Mouse (Mus musculus): ENCODE data around the gene Art3. TPM values are rescaled to one million over a fixed set of nuclear protein-coding genes. Genes with fewer than 3 reads are reported as not detected.

The Art3 gene
- polyA plus RNA-seq, 1 experiment from 2014 or later: 65.5 TPM

GRCm38 (mm10) chr5:92402816-92403215 is 71.2 kb downstream of the Art3 start:
- no peak for ATAC-seq (replicated peaks; ENCODE audit: insufficient number of reproducible peaks, insufficient read depth, low FRiP score, low read depth)
- Histone ChIP-seq H3K9me3 (replicated peaks) (no peaks in the 10 kb centered on the region), H3K9ac (no peak overlapping the region), H3K36me3 (no peaks in the 10 kb centered on the region), H3K4me1 (replicated peaks) (peaks cover 3% of the 10 kb centered on the region; the same call in 1 of the 2 replicates), H3K27ac (no peak overlapping the region), H3K4me2 (no peak overlapping the region), H3K27me3 (no peaks in the 10 kb centered on the region), H3K4me3 (no peak overlapping the region)
- 63% methylated on average over 9 of the region's 9 CpGs for WGBS

GRCm38 (mm10) chr5:92403562-92404399 is 72.2 kb downstream of the Art3 start:
- 73% methylated on average over 10 of the region's 10 CpGs for WGBS

GRCm38 (mm10) chr5:92404400-92404678 is 72.7 kb downstream of the Art3 start:
- Histone ChIP-seq H3K27ac (no peak overlapping the region), H3K4me3 (no peak overlapping the region), H3K9ac (no peak overlapping the region), H3K27me3 (no peaks in the 10 kb centered on the region), H3K36me3 (no peaks in the 10 kb centered on the region), H3K9me3 (replicated peaks) (no peaks in the 10 kb centered on the region), H3K4me2 (no peak overlapping the region), H3K4me1 (replicated peaks) (no peaks in the 10 kb centered on the region; the same call in 1 of the 2 replicates)
- no peak for ATAC-seq (replicated peaks; ENCODE audit: insufficient number of reproducible peaks, insufficient read depth, low FRiP score, low read depth)
- WGBS: 69% methylated on average over 2 of the region's 2 CpGs

More at GRCm38 (mm10) chr5:92403562-92404399, 72.2 kb downstream of the Art3 start:
- ATAC-seq (replicated peaks; ENCODE audit: insufficient number of reproducible peaks, insufficient read depth, low FRiP score, low read depth): no peak
- no peaks in the 10 kb centered on the region for H3K36me3 ChIP-seq
- no peaks in the 10 kb centered on the region; the same call in 1 of the 2 replicates for H3K4me1 ChIP-seq (replicated peaks)
- no peaks in the 10 kb centered on the region for H3K9me3 ChIP-seq (replicated peaks)
- no peak overlapping the region for H3K4me3 ChIP-seq
- H3K27ac ChIP-seq: no peak overlapping the region
- H3K4me2 ChIP-seq: no peak overlapping the region
- H3K27me3 ChIP-seq: no peaks in the 10 kb centered on the region
- H3K9ac ChIP-seq: no peak overlapping the region

GRCm38 (mm10) chr5:92409361-92410155 is 77.9 kb downstream of the Art3 start:
- 59% methylated on average over 9 of the region's 9 CpGs for WGBS
- H3K4me3 ChIP-seq: no peak overlapping the region
- H3K4me1 ChIP-seq (replicated peaks): peaks cover 6% of the 10 kb centered on the region; the same call in 1 of the 2 replicates
- peaks cover 4% of the 10 kb centered on the region for H3K36me3 ChIP-seq
- no peak for ATAC-seq (replicated peaks; ENCODE audit: insufficient number of reproducible peaks, insufficient read depth, low FRiP score, low read depth)
- no peak overlapping the region for H3K9ac ChIP-seq
- H3K27ac ChIP-seq: 0 out of 2 replicates have a peak overlapping the region, but pooled peaks have one; percentile 16
- H3K4me2 ChIP-seq: no peak overlapping the region
- H3K9me3 ChIP-seq (replicated peaks): no peaks in the 10 kb centered on the region
- no peaks in the 10 kb centered on the region for H3K27me3 ChIP-seq

DNA sequence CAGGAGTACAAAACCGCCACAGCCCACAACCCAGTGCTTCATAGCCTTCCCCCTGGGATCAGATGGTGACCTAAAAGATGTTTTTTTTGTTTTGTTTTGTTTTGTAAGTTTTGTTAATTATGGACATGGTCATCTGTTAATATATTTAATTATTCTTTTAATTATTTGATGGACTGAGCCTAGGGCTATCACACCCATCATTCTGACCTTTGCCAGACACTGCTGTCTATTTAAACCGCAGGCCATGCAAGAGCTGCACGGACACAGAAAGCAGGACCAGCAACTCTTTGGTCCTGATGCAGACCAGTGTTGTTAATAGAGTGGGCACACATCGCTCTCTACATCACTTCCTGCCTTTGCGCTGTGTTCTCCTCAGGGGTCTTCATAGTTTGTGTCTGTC is 78.9 kb downstream of the Art3 start:
- Histone ChIP-seq H3K36me3 (peaks cover 12% of the 10 kb centered on the region), H3K4me3 (no peak overlapping the region), H3K27me3 (no peaks in the 10 kb centered on the region), H3K9ac (no peak overlapping the region), H3K4me2 (no peak overlapping the region), H3K27ac (no peak overlapping the region), H3K9me3 (replicated peaks) (no peaks in the 10 kb centered on the region), H3K4me1 (replicated peaks) (peaks cover 6% of the 10 kb centered on the region; the same call in 1 of the 2 replicates)
- ATAC-seq (replicated peaks; ENCODE audit: insufficient number of reproducible peaks, insufficient read depth, low FRiP score, low read depth): no peak
- 85% methylated on average over 5 of the region's 5 CpGs for WGBS

- 53% methylated on average over 7 of the region's 7 CpGs for WGBS
- Histone ChIP-seq H3K27me3 (no peaks in the 10 kb centered on the region), H3K4me2 (no peak overlapping the region), H3K9me3 (replicated peaks) (no peaks in the 10 kb centered on the region), H3K4me3 (no peak overlapping the region), H3K27ac (no peak overlapping the region), H3K9ac (no peak overlapping the region), H3K36me3 (peaks cover 18% of the 10 kb centered on the region), H3K4me1 (replicated peaks) (peaks cover 6% of the 10 kb centered on the region; the same call in 1 of the 2 replicates)
- no peak for ATAC-seq (replicated peaks; ENCODE audit: insufficient number of reproducible peaks, insufficient read depth, low FRiP score, low read depth)
Observed at GRCm38 (mm10) chr5:92411461-92412140, 80.0 kb downstream of the Art3 start.

GRCm38 (mm10) chr5:92413271-92413981 is 81.8 kb downstream of the Art3 start:
- no peak overlapping the region for H3K4me2 ChIP-seq
- WGBS: 83% methylated on average over 11 of the region's 11 CpGs
- no peak for ATAC-seq (replicated peaks; ENCODE audit: insufficient number of reproducible peaks, insufficient read depth, low FRiP score, low read depth)
- no peaks in the 10 kb centered on the region for H3K27me3 ChIP-seq
- H3K4me3 ChIP-seq: no peak overlapping the region
- H3K9ac ChIP-seq: no peak overlapping the region
- H3K36me3 ChIP-seq: peaks cover 34% of the 10 kb centered on the region
- H3K27ac ChIP-seq: no peak overlapping the region
- no peaks in the 10 kb centered on the region for H3K9me3 ChIP-seq (replicated peaks)
- H3K4me1 ChIP-seq (replicated peaks): peaks cover 6% of the 10 kb centered on the region; the same call in 1 of the 2 replicates

- peaks cover 39% of the 10 kb centered on the region for H3K36me3 ChIP-seq
- no peak overlapping the region for H3K4me3 ChIP-seq
- no peaks in the 10 kb centered on the region for H3K9me3 ChIP-seq (replicated peaks)
- no peak overlapping the region for H3K4me2 ChIP-seq
- H3K27ac ChIP-seq: no peak overlapping the region
- no peaks in the 10 kb centered on the region for H3K27me3 ChIP-seq
- no peak overlapping the region for H3K9ac ChIP-seq
- H3K4me1 ChIP-seq (replicated peaks): peaks cover 6% of the 10 kb centered on the region; the same call in 1 of the 2 replicates
- no peak for ATAC-seq (replicated peaks; ENCODE audit: insufficient number of reproducible peaks, insufficient read depth, low FRiP score, low read depth)
- 81% methylated on average over 8 of the region's 8 CpGs for WGBS
Observed at GRCm38 (mm10) chr5:92413982-92414375, 82.4 kb downstream of the Art3 start.

GRCm38 (mm10) chr5:92424126-92424525 is 92.5 kb downstream of the Art3 start:
- Histone ChIP-seq H3K4me2 (no peak overlapping the region), H3K9me3 (replicated peaks) (no peaks in the 10 kb centered on the region), H3K27ac (no peak overlapping the region), H3K27me3 (no peaks in the 10 kb centered on the region), H3K36me3 (peaks cover 83% of the 10 kb centered on the region), H3K4me3 (no peak overlapping the region), H3K4me1 (replicated peaks) (no peaks in the 10 kb centered on the region), H3K9ac (no peak overlapping the region)
- 92% methylated on average over 11 of the region's 11 CpGs for WGBS
- no peak for ATAC-seq (replicated peaks; ENCODE audit: insufficient number of reproducible peaks, insufficient read depth, low FRiP score, low read depth)

DNA sequence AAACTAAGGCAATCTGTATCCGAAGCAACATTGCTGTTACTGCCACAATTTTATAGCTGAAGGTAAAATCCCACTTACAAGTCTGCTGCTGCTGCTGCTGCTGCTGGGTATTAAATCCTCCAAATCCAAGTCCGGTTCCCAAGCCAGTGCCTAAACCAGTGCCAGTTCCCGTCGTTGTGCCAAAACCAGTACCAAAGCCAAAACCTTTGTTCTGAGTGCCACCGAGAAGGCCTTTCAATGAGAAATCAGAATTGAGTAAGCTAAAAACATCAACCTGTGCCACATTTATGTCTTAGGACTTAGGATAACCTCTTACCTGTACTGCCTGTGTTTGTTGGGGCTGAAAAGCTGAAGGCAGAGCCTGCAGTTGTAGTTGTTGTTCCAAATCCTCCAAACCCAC is 99.1 kb downstream of the Art3 start:
- no peaks in the 10 kb centered on the region for H3K9me3 ChIP-seq (replicated peaks)
- H3K27me3 ChIP-seq: no peaks in the 10 kb centered on the region
- 87% methylated on average over 5 of the region's 5 CpGs for WGBS

GRCm38 (mm10) chr5:92431611-92432010 is 100.0 kb downstream of the Art3 start:
- no peak for ATAC-seq (replicated peaks; ENCODE audit: insufficient number of reproducible peaks, insufficient read depth, low FRiP score, low read depth)
- Histone ChIP-seq H3K36me3 (peaks cover 28% of the 10 kb centered on the region), H3K4me2 (no peak overlapping the region), H3K9me3 (replicated peaks) (no peaks in the 10 kb centered on the region), H3K27me3 (no peaks in the 10 kb centered on the region), H3K4me3 (no peak overlapping the region), H3K4me1 (replicated peaks) (peaks cover 15% of the 10 kb centered on the region), H3K9ac (no peak overlapping the region), H3K27ac (no peak overlapping the region)
- WGBS: 85% methylated on average over 7 of the region's 7 CpGs

More for the DNA sequence above, 99.1 kb downstream of the Art3 start:
- Histone ChIP-seq H3K4me2 (no peak overlapping the region), H3K4me1 (replicated peaks) (peaks cover 15% of the 10 kb centered on the region), H3K36me3 (peaks cover 31% of the 10 kb centered on the region), H3K27ac (no peak overlapping the region), H3K4me3 (no peak overlapping the region), H3K9ac (no peak overlapping the region)
- ATAC-seq (replicated peaks; ENCODE audit: insufficient number of reproducible peaks, insufficient read depth, low FRiP score, low read depth): no peak

All from heart, embryonic 15.5 days (tissue).